Mouse (Mus musculus): ENCODE data around the gene Mpp2.

DNA sequence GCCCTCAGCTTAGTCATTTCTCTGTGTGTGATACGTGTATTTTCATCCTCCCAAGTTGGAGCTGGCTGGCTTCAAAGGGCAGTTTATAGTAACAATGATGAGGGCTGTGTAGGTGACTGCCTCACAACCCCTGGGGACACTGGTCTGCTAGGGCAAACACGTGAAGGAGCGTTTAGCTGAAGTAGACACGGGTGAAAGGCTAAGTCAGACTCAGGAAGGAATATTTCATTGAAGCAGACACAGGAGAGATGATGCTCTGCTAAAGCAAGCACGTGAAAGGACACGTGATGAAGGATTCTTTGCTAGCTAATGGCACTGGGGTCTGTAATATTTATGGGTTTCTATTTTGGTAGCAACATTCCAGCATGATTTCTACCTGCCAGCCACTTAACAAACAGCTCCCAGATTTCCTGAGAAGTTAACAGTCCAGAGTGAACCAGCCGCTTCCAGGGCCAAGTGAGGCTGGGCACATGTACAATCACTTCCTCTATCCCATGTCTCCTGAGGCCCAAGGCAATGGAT lies 43.6 kb downstream of the Mpp2 start:
- TF ChIP-seq POLR2A (IDR thresholded peaks at IDR 0.05; ENCODE audit: control insufficient read depth, low read depth, low read length), result no peak
- TF ChIP-seq CTCF (IDR thresholded peaks at IDR 0.05; ENCODE audit: control insufficient read depth, insufficient read depth, insufficient replicate concordance, low read depth, low read length), result no peak

All from testis, adult 2 months (tissue).